Mouse (Mus musculus): ENCODE results near the gene Schip1. TPM values are rescaled to one million over a fixed set of nuclear protein-coding genes. Genes with fewer than 3 reads are reported as not detected.

Gene Schip1
- polyA plus RNA-seq, 1 experiment from 2014 or later = 27.6 TPM

DNA sequence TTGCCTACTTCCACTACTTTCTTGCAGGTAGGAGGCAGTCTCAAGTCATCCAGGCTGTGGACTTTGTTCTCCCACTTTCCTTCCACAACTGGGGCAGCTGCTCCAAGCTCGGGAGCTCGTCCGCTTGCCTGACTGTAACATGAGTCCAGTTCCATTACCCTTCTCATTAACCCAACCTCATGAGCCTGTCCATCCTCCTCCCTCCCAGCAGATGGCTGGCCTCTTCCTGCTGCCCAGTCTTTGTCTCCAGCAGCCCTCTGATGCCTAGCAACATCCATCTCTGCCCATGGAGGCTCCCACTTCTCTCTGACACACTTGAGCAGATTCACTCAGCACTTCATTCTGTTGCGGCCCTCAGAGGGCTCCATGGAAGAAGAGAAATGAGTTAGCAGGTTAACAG, 204.6 kb downstream of the Schip1 start:
- Histone ChIP-seq H3K27me3 (ENCODE audit: control insufficient read depth, insufficient read depth, low read length) (no peaks in the 10 kb centered on the region), H3K27ac (replicated peaks) (no peak overlapping the region), H3K9ac (ENCODE audit: low read length) (no peak overlapping the region), H3K4me1 (replicated peaks; ENCODE audit: control insufficient read depth, insufficient read depth) (no peaks in the 10 kb centered on the region), H3K4me2 (replicated peaks; ENCODE audit: low read depth) (no peak overlapping the region), H3K4me3 (ENCODE audit: low read depth, low read length) (no peak overlapping the region), H3K9me3 (ENCODE audit: control insufficient read depth, low read length) (no peaks in the 10 kb centered on the region), H3K36me3 (ENCODE audit: control insufficient read depth, insufficient read depth, low read length) (no peaks in the 10 kb centered on the region)
- ATAC-seq (ENCODE audit: low FRiP score, low TSS enrichment) = no peak
- no peak for TF ChIP-seq CTCF (IDR thresholded peaks at IDR 0.05; ENCODE audit: low read depth)
- TF ChIP-seq EP300 (optimal IDR thresholded peaks at IDR 0.05) = no peak
- WGBS = 72% methylated on average over 4 of the region's 4 CpGs
- no peak for DNase-seq (ENCODE audit: low spot score)

DNA sequence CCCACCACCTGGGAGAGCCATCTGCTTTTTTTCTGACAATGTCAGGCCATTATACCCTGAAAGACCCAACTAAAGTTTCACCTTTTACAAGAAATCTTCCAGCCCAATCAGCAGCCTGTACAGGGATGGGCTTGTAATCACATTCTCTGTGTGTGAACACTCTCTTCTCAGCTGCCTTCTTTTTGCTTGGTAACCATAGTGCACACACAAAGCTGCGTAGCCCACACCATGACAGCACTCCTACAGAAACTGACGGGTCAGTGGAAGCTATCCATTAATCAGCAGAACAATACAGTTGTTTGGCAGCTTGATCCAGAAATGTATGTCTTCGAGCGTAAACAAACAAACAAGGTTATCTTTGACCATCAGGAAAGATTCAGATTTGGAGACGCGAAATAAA, 205.6 kb downstream of the Schip1 start:
- TF ChIP-seq EP300 (optimal IDR thresholded peaks at IDR 0.05) (no peak), CTCF (IDR thresholded peaks at IDR 0.05; ENCODE audit: low read depth) (no peak)
- no peak for ATAC-seq (ENCODE audit: low FRiP score, low TSS enrichment)

DNA sequence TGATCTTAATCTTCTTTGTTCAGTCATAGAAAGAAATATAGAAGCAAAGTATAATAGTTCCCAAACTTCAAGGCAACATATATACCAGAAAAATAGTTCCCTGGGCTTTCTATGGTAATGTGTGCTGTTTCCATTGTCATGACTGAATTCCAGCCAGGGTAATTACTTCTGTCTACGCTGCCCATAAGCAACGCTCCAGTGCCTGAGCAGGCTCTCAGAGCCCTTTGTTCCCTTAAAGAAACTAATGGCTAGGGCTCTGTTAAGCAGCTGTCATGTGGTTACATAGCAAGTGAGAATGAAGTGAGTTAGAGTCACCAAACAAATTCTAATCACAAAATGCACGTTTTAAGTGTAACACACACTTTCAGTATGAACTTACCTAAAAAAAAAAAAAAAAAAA, 206.9 kb downstream of the Schip1 start:
- no peaks in the 10 kb centered on the region for H3K27me3 ChIP-seq (ENCODE audit: control insufficient read depth, insufficient read depth, low read length)
- ATAC-seq (ENCODE audit: low FRiP score, low TSS enrichment) (no peak), DNase-seq (ENCODE audit: low spot score) (no peak)
- no peak overlapping the region for H3K27ac ChIP-seq (replicated peaks)
- H3K9me3 ChIP-seq (ENCODE audit: control insufficient read depth, low read length) = no peaks in the 10 kb centered on the region
- H3K36me3 ChIP-seq (ENCODE audit: control insufficient read depth, insufficient read depth, low read length) = no peaks in the 10 kb centered on the region
- TF ChIP-seq EP300 (optimal IDR thresholded peaks at IDR 0.05) (no peak), CTCF (IDR thresholded peaks at IDR 0.05; ENCODE audit: low read depth) (no peak)
- no peak overlapping the region for H3K9ac ChIP-seq (ENCODE audit: low read length)
- no peak overlapping the region for H3K4me2 ChIP-seq (replicated peaks; ENCODE audit: low read depth)
- no peak overlapping the region for H3K4me3 ChIP-seq (ENCODE audit: low read depth, low read length)
- H3K4me1 ChIP-seq (replicated peaks; ENCODE audit: control insufficient read depth, insufficient read depth) = no peaks in the 10 kb centered on the region
- 64% methylated on average over 3 of the region's 3 CpGs for WGBS

More for the DNA sequence above, 205.6 kb downstream of the Schip1 start:
- Histone ChIP-seq H3K9ac (ENCODE audit: low read length) (no peak overlapping the region), H3K27me3 (ENCODE audit: control insufficient read depth, insufficient read depth, low read length) (no peaks in the 10 kb centered on the region), H3K36me3 (ENCODE audit: control insufficient read depth, insufficient read depth, low read length) (no peaks in the 10 kb centered on the region), H3K4me2 (replicated peaks; ENCODE audit: low read depth) (no peak overlapping the region), H3K27ac (replicated peaks) (no peak overlapping the region), H3K4me3 (ENCODE audit: low read depth, low read length) (no peak overlapping the region), H3K4me1 (replicated peaks; ENCODE audit: control insufficient read depth, insufficient read depth) (no peaks in the 10 kb centered on the region), H3K9me3 (ENCODE audit: control insufficient read depth, low read length) (no peaks in the 10 kb centered on the region)
- WGBS = 75% methylated on average over 6 of the region's 6 CpGs
- DNase-seq (ENCODE audit: low spot score) = no peak

DNA sequence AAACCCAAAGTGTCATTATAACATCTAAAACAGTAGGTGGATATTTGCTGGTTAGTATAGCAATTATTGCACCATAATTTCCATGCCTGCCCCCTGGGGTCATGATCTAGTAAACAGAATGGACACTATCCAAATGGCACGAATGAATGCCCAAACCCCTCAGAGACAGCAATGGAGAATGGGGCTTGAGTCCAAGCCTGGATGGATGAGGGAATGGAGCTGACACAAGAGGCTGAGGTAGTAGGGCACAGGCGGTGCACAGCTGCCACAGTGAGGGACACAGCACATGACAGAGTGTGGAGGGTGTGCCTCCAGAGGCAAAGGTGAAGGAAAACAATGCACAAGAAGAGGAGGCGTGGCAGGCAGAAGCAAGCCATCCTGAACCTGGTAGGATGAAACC, 207.3 kb downstream of the Schip1 start:
- ATAC-seq (ENCODE audit: low FRiP score, low TSS enrichment) (no peak), DNase-seq (ENCODE audit: low spot score) (no peak)
- H3K4me2 ChIP-seq (replicated peaks; ENCODE audit: low read depth) = no peak overlapping the region
- no peaks in the 10 kb centered on the region for H3K36me3 ChIP-seq (ENCODE audit: control insufficient read depth, insufficient read depth, low read length)
- no peaks in the 10 kb centered on the region for H3K9me3 ChIP-seq (ENCODE audit: control insufficient read depth, low read length)
- WGBS = 73% methylated on average over 3 of the region's 3 CpGs
- no peak overlapping the region for H3K9ac ChIP-seq (ENCODE audit: low read length)
- no peaks in the 10 kb centered on the region for H3K27me3 ChIP-seq (ENCODE audit: control insufficient read depth, insufficient read depth, low read length)
- no peak overlapping the region for H3K27ac ChIP-seq (replicated peaks)
- no peak for TF ChIP-seq CTCF (IDR thresholded peaks at IDR 0.05; ENCODE audit: low read depth)
- no peak for TF ChIP-seq EP300 (optimal IDR thresholded peaks at IDR 0.05)
- H3K4me3 ChIP-seq (ENCODE audit: low read depth, low read length) = no peak overlapping the region
- no peaks in the 10 kb centered on the region for H3K4me1 ChIP-seq (replicated peaks; ENCODE audit: control insufficient read depth, insufficient read depth)

DNA sequence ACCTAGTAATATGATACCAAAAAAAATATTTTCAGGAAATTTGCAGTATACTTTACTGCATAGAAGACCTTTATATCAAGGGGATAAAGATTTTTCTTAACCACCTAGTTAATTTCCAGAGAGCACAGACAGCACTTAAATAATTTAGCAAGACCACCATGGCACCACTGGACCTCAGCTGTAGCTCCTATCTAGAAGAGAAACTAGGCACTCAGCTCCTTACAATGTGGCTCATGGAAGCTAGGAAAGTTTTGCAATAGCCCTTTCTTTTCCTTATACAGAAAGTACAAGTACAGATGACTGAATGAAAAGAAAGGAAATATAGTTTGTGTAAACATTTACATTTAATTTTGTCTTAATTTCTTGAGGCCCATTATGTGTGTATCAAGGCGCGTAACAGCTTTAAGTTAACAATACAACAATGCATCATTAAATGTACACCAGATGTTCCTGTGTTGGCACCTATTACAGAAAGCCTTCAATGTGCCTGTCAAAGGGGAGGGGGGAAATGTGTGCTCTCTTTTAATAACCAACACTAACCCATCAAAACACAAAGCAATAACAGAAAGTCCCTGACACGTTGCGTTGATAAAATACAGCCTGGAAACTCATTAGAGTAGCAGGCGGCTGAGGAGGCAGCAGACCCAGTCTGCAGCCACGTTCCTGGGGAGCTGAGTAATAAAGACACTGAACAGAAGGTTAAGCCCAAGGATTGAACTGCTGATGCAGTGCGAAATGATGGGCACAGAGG, 218.4 kb downstream of the Schip1 start:
- Histone ChIP-seq H3K27ac (replicated peaks) (no peak overlapping the region), H3K9me3 (ENCODE audit: control insufficient read depth, low read length) (no peaks in the 10 kb centered on the region), H3K36me3 (ENCODE audit: control insufficient read depth, insufficient read depth, low read length) (no peaks in the 10 kb centered on the region), H3K4me3 (ENCODE audit: low read depth, low read length) (no peak overlapping the region), H3K4me2 (replicated peaks; ENCODE audit: low read depth) (peak overlapping the region; percentile 28), H3K4me1 (replicated peaks; ENCODE audit: control insufficient read depth, insufficient read depth) (no peaks in the 10 kb centered on the region), H3K27me3 (ENCODE audit: control insufficient read depth, insufficient read depth, low read length) (no peaks in the 10 kb centered on the region), H3K9ac (ENCODE audit: low read length) (no peak overlapping the region)
- no peak for DNase-seq (ENCODE audit: low spot score)
- TF ChIP-seq CTCF (IDR thresholded peaks at IDR 0.05; ENCODE audit: low read depth) (no peak), EP300 (optimal IDR thresholded peaks at IDR 0.05) (no peak)
- WGBS = 28% methylated on average over 7 of the region's 7 CpGs
- no peak; the same call in 1 of the 2 replicates for ATAC-seq (ENCODE audit: low FRiP score, low TSS enrichment)

DNA sequence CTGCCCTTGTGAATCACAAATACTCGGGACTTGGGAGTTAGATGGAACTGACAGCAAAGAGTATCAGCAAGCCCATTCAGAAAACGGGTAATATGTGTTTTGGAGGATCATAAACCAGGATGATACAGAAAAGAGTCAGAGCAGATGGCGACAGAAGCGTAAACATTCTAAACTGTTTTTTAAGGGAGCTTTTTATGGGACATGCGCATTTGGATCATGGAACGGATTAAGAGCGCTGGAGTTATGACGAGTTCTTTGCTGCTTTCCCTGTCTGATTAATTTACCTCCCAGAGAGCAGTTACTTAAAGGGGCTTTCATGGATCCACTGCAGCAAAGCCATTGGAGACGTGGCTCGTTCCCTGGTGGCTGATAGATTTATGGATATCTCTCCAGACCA, 219.0 kb downstream of the Schip1 start:
- H3K4me3 ChIP-seq (ENCODE audit: low read depth, low read length) = no peak overlapping the region
- WGBS = 32% methylated on average over 10 of the region's 10 CpGs
- no peaks in the 10 kb centered on the region for H3K4me1 ChIP-seq (replicated peaks; ENCODE audit: control insufficient read depth, insufficient read depth)
- peak overlapping the region; percentile 28 for H3K4me2 ChIP-seq (replicated peaks; ENCODE audit: low read depth)
- H3K36me3 ChIP-seq (ENCODE audit: control insufficient read depth, insufficient read depth, low read length) = no peaks in the 10 kb centered on the region
- no peak for DNase-seq (ENCODE audit: low spot score)
- no peak overlapping the region for H3K9ac ChIP-seq (ENCODE audit: low read length)
- no peaks in the 10 kb centered on the region for H3K9me3 ChIP-seq (ENCODE audit: control insufficient read depth, low read length)
- no peak for ATAC-seq (ENCODE audit: low FRiP score, low TSS enrichment)
- no peak overlapping the region for H3K27ac ChIP-seq (replicated peaks)
- no peaks in the 10 kb centered on the region for H3K27me3 ChIP-seq (ENCODE audit: control insufficient read depth, insufficient read depth, low read length)
- no peak for TF ChIP-seq CTCF (IDR thresholded peaks at IDR 0.05; ENCODE audit: low read depth)
- TF ChIP-seq EP300 (optimal IDR thresholded peaks at IDR 0.05) = no peak

All from stomach, postnatal 0 days (tissue).